Mouse (Mus musculus): ENCODE data around the gene Gm10553. TPM values are rescaled to one million over a fixed set of nuclear protein-coding genes. Genes with fewer than 3 reads are reported as not detected.
"Not testable (repeated sequence)": the region's sequence is repeated elsewhere in the genome, so short reads cannot be mapped to it uniquely, and the experiment has no call there.

Gm10553 gene
- not detected in 2 replicates for total RNA-seq (2014; rRNA removed)
- polyA plus RNA-seq (2015; fragmentation: Nextera tagmentation; extraction: Ambion mirVana) = not detected in 2 replicates

DNA sequence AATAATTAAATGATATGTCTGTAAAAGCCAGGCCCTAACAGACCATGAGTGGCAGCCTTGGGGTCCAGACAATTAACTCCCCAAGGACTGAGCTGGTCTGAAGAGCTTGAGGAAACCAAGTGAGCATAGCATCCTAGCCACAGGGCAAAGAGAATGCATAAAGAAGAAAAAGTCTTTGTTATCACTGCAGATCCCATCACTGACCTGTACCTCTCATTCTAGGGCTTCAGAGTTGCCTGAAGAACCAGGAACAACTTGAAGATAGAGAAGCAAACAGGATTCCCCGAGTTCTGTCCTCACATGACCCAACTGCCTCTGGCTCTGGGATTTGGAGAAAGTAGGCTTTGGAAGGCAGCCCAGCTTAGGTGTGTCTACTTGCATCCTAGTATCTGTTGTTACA lies at the start of gene Gm10553:
Gm10553 (plus strand) TSS at position 301 of the 400 bp plus-strand sequence.
- not testable (repeated sequence) for ATAC-seq; DNase-seq; H3K27me3 ChIP-seq (ENCODE audit: insufficient read depth, low read length); H3K4me3 ChIP-seq (ENCODE audit: low read depth, low read length); H3K4me2 ChIP-seq (ENCODE audit: low read depth); H3K4me1 ChIP-seq (ENCODE audit: insufficient read depth); H3K9me3 ChIP-seq (ENCODE audit: low read length); H3K36me3 ChIP-seq (ENCODE audit: insufficient read depth); H3K27ac ChIP-seq (ENCODE audit: low read depth, low read length); H3K9ac ChIP-seq
- 70% methylated on average over 1 of the region's 1 CpGs for WGBS

- H3K27me3 ChIP-seq (ENCODE audit: insufficient read depth, low read length); DNase-seq; ATAC-seq; H3K4me2 ChIP-seq (ENCODE audit: low read depth); H3K27ac ChIP-seq (ENCODE audit: low read depth, low read length); H3K9ac ChIP-seq; H3K36me3 ChIP-seq (ENCODE audit: insufficient read depth); H3K4me1 ChIP-seq (ENCODE audit: insufficient read depth); H3K9me3 ChIP-seq (ENCODE audit: low read length); H3K4me3 ChIP-seq (ENCODE audit: low read depth, low read length): not testable (repeated sequence)
- 46% methylated on average over 3 of the region's 3 CpGs for WGBS
Observed at GRCm38 (mm10) chr1:85071690-85072089, 28.3 kb upstream of the Gm10553 start.

GRCm38 (mm10) chr1:85073099-85073498 lies 26.9 kb upstream of the Gm10553 start:
- H3K9ac ChIP-seq; DNase-seq; H3K4me1 ChIP-seq (ENCODE audit: insufficient read depth); H3K9me3 ChIP-seq (ENCODE audit: low read length); H3K4me3 ChIP-seq (ENCODE audit: low read depth, low read length); H3K4me2 ChIP-seq (ENCODE audit: low read depth); H3K36me3 ChIP-seq (ENCODE audit: insufficient read depth); H3K27ac ChIP-seq (ENCODE audit: low read depth, low read length); ATAC-seq; H3K27me3 ChIP-seq (ENCODE audit: insufficient read depth, low read length): not testable (repeated sequence)
- 72% methylated on average over 3 of the region's 3 CpGs for WGBS

DNA sequence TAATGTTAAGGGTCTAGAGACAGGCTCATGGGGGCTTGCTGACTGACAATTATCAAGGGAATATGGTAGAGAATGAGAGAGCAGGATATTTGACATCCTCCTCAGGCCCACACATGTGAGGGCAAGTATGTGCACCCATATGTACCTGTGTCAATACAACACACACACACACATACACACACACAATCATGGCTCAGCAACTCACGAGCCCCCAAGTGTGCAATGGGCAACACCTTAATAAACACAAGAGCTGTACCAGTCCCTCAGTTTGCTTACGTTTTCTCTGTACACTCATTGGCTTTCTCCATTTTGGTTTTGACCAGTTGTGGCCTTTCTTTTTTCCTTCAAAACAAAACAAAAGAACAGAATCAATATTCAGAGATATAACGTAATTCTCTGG lies 15.2 kb upstream of the Gm10553 start:
- not testable (repeated sequence) for H3K9me3 ChIP-seq (ENCODE audit: low read length); H3K4me1 ChIP-seq (ENCODE audit: insufficient read depth); H3K36me3 ChIP-seq (ENCODE audit: insufficient read depth); H3K4me2 ChIP-seq (ENCODE audit: low read depth); H3K27ac ChIP-seq (ENCODE audit: low read depth, low read length); H3K4me3 ChIP-seq (ENCODE audit: low read depth, low read length); ATAC-seq; H3K27me3 ChIP-seq (ENCODE audit: insufficient read depth, low read length); H3K9ac ChIP-seq; DNase-seq
- 53% methylated on average over 3 of the region's 3 CpGs for WGBS

DNA sequence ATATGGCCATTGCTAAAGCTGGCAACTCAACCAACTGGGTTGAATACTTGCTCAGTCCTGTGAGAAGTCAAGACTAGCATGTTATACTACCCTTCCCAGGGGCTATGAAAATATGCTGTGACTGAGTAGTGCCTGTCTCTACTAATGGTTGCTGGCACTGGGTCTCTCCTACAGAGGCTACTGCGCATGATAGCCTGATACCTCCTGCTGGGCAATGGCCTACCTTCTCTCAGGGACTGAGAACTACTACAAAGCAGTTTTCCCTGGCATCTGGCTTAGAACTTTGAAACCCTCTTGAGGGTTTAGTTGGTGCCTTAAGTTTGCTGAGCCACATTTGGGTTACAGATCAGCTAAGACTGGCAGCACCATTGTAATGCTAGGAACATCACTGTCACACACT lies 13.8 kb upstream of the Gm10553 start:
- not testable (repeated sequence) for H3K27me3 ChIP-seq (ENCODE audit: insufficient read depth, low read length); H3K9ac ChIP-seq; ATAC-seq; H3K27ac ChIP-seq (ENCODE audit: low read depth, low read length); H3K36me3 ChIP-seq (ENCODE audit: insufficient read depth); H3K4me1 ChIP-seq (ENCODE audit: insufficient read depth); H3K9me3 ChIP-seq (ENCODE audit: low read length); H3K4me3 ChIP-seq (ENCODE audit: low read depth, low read length); DNase-seq; H3K4me2 ChIP-seq (ENCODE audit: low read depth)
- WGBS = 67% methylated on average over 1 of the region's 1 CpGs

DNA sequence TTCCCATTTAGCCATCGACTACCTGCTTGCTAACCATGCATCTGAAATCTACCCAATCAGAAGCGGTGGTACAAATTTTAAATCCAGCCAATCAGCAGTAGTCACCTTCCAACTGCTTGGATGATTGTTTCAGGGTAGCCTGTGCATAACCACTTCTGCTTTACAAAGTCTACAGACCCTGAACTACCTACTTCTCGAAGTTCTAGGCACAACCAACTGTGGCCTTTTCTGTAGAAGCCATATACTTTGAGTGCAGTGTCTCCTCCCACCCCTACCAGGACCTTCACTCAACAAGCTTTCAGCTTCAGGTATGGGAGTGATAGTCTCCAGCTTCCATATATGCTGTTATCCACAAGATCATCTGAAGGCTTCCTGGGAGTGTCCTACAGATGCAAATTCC lies 7.8 kb upstream of the Gm10553 start:
- H3K27ac ChIP-seq (ENCODE audit: low read depth, low read length); H3K4me2 ChIP-seq (ENCODE audit: low read depth); H3K27me3 ChIP-seq (ENCODE audit: insufficient read depth, low read length); H3K4me1 ChIP-seq (ENCODE audit: insufficient read depth); H3K4me3 ChIP-seq (ENCODE audit: low read depth, low read length); H3K36me3 ChIP-seq (ENCODE audit: insufficient read depth); DNase-seq; H3K9ac ChIP-seq; ATAC-seq; H3K9me3 ChIP-seq (ENCODE audit: low read length): not testable (repeated sequence)
- 41% methylated on average over 1 of the region's 3 CpGs for WGBS

DNA sequence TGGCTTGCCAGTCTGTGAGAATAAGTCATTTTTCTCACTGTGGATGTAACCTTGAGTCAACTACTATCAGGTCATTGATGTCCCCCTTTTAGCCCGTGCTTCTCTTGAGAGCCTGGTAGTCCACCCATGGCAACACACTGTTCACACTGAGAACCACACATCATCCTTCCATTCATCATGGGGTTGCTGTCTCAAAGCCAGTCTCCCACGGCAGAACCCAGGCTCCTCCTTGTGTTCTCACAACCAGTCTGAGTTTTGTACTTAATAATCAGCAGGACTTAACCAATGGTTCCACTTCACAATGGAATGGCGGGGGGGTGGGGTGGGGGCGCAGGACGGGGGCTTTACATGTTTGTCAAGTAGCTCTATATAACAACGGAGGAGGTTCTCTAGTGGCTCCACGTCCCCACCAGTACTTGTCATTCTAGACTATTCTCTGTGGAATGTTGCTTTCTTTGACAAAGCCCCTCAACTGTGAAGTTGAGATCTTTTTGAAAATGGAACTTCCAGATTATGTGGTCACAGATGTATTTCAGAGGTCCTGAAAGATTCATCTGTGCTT lies 6.9 kb upstream of the Gm10553 start:
- not testable (repeated sequence) for ATAC-seq; H3K9ac ChIP-seq; H3K27me3 ChIP-seq (ENCODE audit: insufficient read depth, low read length); H3K4me2 ChIP-seq (ENCODE audit: low read depth); H3K27ac ChIP-seq (ENCODE audit: low read depth, low read length); DNase-seq; H3K36me3 ChIP-seq (ENCODE audit: insufficient read depth); H3K4me1 ChIP-seq (ENCODE audit: insufficient read depth); H3K4me3 ChIP-seq (ENCODE audit: low read depth, low read length); H3K9me3 ChIP-seq (ENCODE audit: low read length)
- 84% methylated on average over 6 of the region's 7 CpGs for WGBS

- not testable (repeated sequence) for H3K36me3 ChIP-seq (ENCODE audit: insufficient read depth); H3K27me3 ChIP-seq (ENCODE audit: insufficient read depth, low read length); H3K4me1 ChIP-seq (ENCODE audit: insufficient read depth); H3K4me2 ChIP-seq (ENCODE audit: low read depth); H3K4me3 ChIP-seq (ENCODE audit: low read depth, low read length); H3K27ac ChIP-seq (ENCODE audit: low read depth, low read length); H3K9me3 ChIP-seq (ENCODE audit: low read length); H3K9ac ChIP-seq; ATAC-seq; DNase-seq
- 78% methylated on average over 6 of the region's 7 CpGs for WGBS
Observed at GRCm38 (mm10) chr1:85099081-85099480, 883 bp upstream of the Gm10553 start.

DNA sequence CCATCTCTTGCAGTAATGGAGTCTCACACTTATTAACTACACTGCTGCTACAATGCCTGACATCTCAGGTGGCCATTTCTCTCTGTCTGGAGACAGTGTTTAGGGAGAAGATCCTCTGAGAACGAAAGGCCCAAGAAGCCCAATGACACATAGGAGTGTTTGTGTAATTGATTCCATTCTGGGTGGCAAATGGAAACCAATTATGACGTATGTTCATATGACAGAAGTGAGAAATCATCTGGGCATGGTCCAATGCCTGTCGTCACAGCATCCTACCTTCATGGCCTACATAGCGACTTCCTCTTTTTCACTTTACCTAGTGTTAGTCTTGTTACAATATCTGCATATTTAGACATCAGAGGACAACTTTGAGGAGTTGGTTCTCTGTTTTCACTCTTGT lies 1.8 kb downstream of the Gm10553 start:
- not testable (repeated sequence) for ATAC-seq

DNA sequence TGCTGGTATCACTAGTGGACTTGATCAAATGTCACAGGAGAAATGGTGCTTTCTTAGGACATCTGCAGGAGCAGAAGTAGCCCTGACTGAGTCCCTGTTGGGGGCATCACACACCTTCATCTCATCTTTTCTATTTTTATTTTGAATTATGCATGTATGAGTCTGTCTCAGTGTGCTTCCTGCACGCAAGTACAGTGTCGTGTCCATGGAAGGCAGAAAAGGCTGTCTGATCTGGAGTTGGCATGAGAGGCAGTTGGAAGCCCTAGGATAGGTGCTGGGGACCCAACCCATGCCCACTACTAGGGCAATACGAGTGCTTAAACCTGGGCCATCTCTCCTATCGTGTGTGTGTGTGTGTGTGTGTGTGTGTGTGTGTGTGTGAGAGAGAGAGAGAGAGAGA lies 5.4 kb downstream of the Gm10553 start:
- not testable (repeated sequence) for DNase-seq, ATAC-seq
- 80% methylated on average over 4 of the region's 4 CpGs for WGBS

More for the DNA sequence above, 1.8 kb downstream of the Gm10553 start:
- H3K27ac ChIP-seq (ENCODE audit: low read depth, low read length); H3K9ac ChIP-seq; DNase-seq; H3K36me3 ChIP-seq (ENCODE audit: insufficient read depth); H3K9me3 ChIP-seq (ENCODE audit: low read length); H3K4me2 ChIP-seq (ENCODE audit: low read depth); H3K27me3 ChIP-seq (ENCODE audit: insufficient read depth, low read length); H3K4me3 ChIP-seq (ENCODE audit: low read depth, low read length); H3K4me1 ChIP-seq (ENCODE audit: insufficient read depth): not testable (repeated sequence)
- WGBS = 89% methylated on average over 4 of the region's 4 CpGs

GRCm38 (mm10) chr1:85106013-85106412 lies 6.0 kb downstream of the Gm10553 start:
- not testable (repeated sequence) for H3K27ac ChIP-seq (ENCODE audit: low read depth, low read length); H3K27me3 ChIP-seq (ENCODE audit: insufficient read depth, low read length); H3K4me1 ChIP-seq (ENCODE audit: insufficient read depth); DNase-seq; H3K4me2 ChIP-seq (ENCODE audit: low read depth); ATAC-seq; H3K4me3 ChIP-seq (ENCODE audit: low read depth, low read length); H3K36me3 ChIP-seq (ENCODE audit: insufficient read depth); H3K9me3 ChIP-seq (ENCODE audit: low read length); H3K9ac ChIP-seq
- WGBS = 74% methylated on average over 5 of the region's 6 CpGs

More for the DNA sequence above, 5.4 kb downstream of the Gm10553 start:
- not testable (repeated sequence) for H3K9me3 ChIP-seq (ENCODE audit: low read length); H3K9ac ChIP-seq; H3K36me3 ChIP-seq (ENCODE audit: insufficient read depth); H3K4me3 ChIP-seq (ENCODE audit: low read depth, low read length); H3K27ac ChIP-seq (ENCODE audit: low read depth, low read length); H3K4me2 ChIP-seq (ENCODE audit: low read depth); H3K4me1 ChIP-seq (ENCODE audit: insufficient read depth); H3K27me3 ChIP-seq (ENCODE audit: insufficient read depth, low read length)

Measured in forebrain, postnatal 0 days (tissue).